Mouse (Mus musculus) adrenal gland (tissue): Measurements from ENCODE around the gene Gm2115.

Experiments
- intact Hi-C: fragments of 180-260 bp; cut with DNase I; formaldehyde crosslinking; loops from one replicate; pipeline ENCODE4 v1.15.1; 2025

The Gm2115 gene

DNA sequence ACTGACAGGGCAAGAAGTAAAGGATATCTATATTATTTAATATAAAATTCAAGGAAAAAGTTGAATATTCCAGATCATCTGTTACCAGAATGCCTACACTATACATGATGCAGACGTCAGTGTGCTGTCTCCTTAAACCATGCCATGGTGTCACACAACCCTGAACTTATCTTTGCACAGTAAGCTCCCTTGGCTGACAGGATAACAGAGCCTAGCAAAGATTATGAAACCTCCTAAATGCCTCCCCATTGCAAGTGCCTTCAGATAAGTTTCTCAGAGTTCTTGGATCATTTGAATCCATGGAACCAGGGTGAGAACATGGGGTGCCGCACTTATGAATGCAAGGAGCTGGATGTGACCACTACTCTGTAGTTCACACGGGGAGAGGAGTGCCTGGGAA, 103.1 kb downstream of the Gm2115 start:
- intact Hi-C loops, result no loop called here
